Mouse (Mus musculus) cerebellum, postnatal 25 days (tissue): ENCODE measurements around the gene Prkag2.
A peak's percentile ranks its signal among the peaks of the same experiment; 100 is the strongest.

Experiments used
- DNase-seq, 2 experiments: peaks; one replicate each; pipeline ENCODE4 v3.0.0; 2021; ENCODE audit warnings: mixed read lengths in 2 of 2

Prkag2 gene

DNA sequence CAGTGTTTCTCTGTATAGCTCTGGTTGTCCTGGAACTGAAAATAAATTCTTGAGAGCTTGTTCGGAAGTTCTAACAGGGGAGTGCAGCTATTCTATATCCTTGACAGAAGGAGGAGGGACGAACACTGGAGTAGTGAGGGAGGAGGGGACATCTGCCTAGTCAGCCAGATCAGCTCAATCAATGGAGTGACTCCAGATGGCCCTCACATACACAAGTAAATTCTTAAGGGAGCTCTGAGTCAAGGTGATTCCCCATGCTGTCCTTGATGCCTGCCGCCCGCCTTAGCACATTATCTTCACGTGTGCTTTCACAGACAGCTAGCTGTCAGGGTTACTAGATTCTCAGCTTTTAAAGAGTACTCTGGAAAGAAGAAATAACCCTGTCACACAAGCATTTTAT, 279.8 kb downstream of the Prkag2 start:
- DNase-seq = peak in 1 of 2 experiments; percentile 41

DNA sequence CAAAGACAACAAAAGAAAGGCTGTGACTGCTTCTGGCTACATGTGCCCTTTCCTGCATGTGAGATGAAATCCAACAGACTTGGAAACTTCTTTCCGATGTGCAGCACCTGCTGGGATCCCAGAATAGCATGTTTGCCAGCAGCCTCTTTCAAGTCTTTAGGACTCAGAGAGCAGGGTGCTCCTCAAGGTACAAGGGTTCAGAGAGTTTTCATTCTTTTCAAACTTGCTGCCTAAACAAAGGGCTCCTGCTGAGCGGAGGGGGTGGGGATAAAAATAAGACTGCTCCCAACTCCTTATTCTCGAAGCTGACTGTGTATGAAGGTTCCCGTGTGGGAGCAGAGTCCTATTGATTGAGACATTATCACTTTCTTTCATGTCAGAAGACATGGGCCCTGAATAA, 283.3 kb downstream of the Prkag2 start:
- DNase-seq = no peak

DNA sequence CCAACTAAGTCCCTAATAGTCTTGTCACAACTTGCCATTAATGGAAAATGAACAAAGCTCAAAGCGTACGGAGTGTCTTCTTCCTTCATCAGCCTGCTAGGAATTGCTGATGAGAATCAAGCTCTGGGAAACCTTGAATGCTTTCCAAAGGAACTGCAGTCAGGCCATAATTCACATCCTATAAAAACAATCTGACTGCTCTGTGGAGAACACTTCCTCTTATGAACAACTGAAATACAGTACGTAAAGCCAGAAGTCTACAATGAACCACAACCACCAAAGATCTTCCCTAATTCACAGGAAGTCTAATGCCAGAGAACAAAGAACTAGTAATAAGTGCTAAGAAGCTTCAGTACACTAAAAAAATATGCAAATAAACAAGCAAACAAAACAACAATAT, 286.5 kb downstream of the Prkag2 start:
- DNase-seq = no peak

DNA sequence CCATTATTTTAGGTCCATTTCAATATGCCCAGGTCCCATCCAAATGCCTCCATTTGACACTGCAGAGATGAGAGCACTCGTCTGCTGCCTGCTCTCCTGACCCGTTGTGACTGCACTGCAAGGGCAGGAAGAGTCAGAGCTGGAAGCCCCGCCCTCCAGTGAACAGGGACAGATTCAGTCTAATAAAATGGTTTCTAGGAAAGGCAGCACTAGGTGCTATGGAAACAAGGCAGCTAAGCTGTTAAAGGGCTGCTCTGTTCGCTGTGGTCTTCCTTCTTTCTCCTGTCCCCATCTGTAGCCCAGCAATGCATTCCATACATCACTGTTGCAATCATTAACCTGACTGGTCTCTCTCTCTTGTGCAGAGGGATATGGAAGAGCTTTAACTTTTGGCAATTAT, 287.4 kb downstream of the Prkag2 start:
- no peak for DNase-seq
